ENCODE assay signal across 8 mouse cellular contexts in the genomic region with DNA sequence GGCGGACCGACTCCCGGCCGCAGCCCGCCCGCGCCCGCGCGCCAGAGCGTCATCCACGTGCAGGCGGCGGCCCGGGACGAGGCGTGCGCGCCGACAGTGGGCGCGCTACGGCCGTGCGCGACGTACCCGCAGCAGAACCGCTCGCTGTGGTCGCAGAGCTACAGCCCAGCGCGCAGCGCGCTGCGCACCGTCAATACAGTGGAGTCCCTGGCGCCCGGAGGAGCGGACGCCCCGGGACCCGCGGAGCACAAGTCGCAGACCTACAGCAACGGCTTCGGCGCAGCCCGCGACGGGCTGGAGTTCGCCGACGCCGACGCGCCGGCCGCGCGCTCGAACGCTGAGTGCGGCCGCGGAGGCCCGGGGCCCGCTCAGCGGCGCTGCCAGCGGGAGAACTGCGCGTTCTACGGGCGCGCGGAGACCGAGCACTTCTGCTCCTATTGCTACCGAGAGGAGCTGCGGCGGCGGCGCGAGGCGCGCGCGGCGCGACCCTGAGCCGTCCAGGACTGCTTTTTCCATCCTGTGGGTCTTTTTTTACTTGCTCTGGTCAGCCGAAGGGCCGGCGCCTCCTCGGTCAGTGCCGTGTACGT.
DNase-seq lines count a peak whose midpoint lies in the region; ATAC-seq and TF ChIP-seq lines count a peak whose summit lies in the region.

No protein-coding gene starts in this region.

- no peak for TF ChIP-seq CTCF in left cerebral cortex, adult 2 months (IDR thresholded peaks at IDR 0.05)

- H3K4me1 ChIP-seq in forebrain, embryonic 14.5 days (ENCODE audit: control insufficient read depth, insufficient read depth, low read length): peaks cover 12% of the 10 kb centered on the region
- 0 out of 2 replicates have a peak, but pooled peaks cover 2% of the 10 kb centered on the region for H3K4me1 ChIP-seq in limb, embryonic 14.5 days (ENCODE audit: control insufficient read depth, insufficient read depth, low read length)
- H3K4me1 ChIP-seq in stomach, embryonic 14.5 days (ENCODE audit: control insufficient read depth, insufficient read depth, low read length): peaks cover 10% of the 10 kb centered on the region

- no peaks in the 10 kb centered on the region for H3K9me3 ChIP-seq in forebrain, embryonic 14.5 days (replicated peaks; ENCODE audit: control insufficient read depth, low read length)
- H3K9me3 ChIP-seq in limb, embryonic 14.5 days (ENCODE audit: control insufficient read depth, low read length): no peaks in the 10 kb centered on the region
- H3K9me3 ChIP-seq in stomach, embryonic 14.5 days (ENCODE audit: control insufficient read depth, low read depth, low read length): no peaks in the 10 kb centered on the region

- ATAC-seq in forebrain, embryonic 14.5 days: peak; percentile 70
- peak; percentile 28; the same call in 1 of the 2 replicates for ATAC-seq in limb, embryonic 14.5 days (ENCODE audit: low FRiP score, low read depth)
- no peak for ATAC-seq in stomach, embryonic 14.5 days (ENCODE audit: insufficient number of reproducible peaks, insufficient read depth, low FRiP score, low read depth)

- WGBS in forebrain, embryonic 14.5 days: under 1% methylated on average over 82 of the region's 97 CpGs
- WGBS in limb, embryonic 14.5 days: under 1% methylated on average over 43 of the region's 97 CpGs
- under 1% methylated on average over 93 of the region's 97 CpGs for WGBS in stomach, embryonic 14.5 days

- intact Hi-C loops in left cerebral cortex, adult 2 months (cut with DNase I): no loop called here
- intact Hi-C loops in left cerebral cortex, postnatal 25 days (cut with DNase I): loop anchor here (10.0 kb wide), 2 partner anchors 306 to 986 kb away; no protein-coding TSS in a partner anchor

- no peak for TF ChIP-seq POLR2A in limb, embryonic 14.5 days (IDR thresholded peaks at IDR 0.05; ENCODE audit: borderline replicate concordance, extremely low read depth, insufficient read depth, insufficient read length)

- H3K27me3 ChIP-seq in forebrain, embryonic 14.5 days (replicated peaks; ENCODE audit: control insufficient read depth, insufficient read depth, low read length): peaks cover 71% of the 10 kb centered on the region
- peaks cover 80% of the 10 kb centered on the region for H3K27me3 ChIP-seq in limb, embryonic 14.5 days (ENCODE audit: control insufficient read depth, insufficient read depth, low read length)
- H3K27me3 ChIP-seq in stomach, embryonic 14.5 days (ENCODE audit: control insufficient read depth, insufficient read depth, low read length): peaks cover 62% of the 10 kb centered on the region

- no peak overlapping the region; the same call in 1 of the 2 replicates for H3K27ac ChIP-seq in left cerebral cortex, adult 2 months
- H3K27ac ChIP-seq in forebrain, embryonic 14.5 days (ENCODE audit: low read depth, low read length): peak overlapping the region; percentile 9; the same call in 1 of the 2 replicates
- no peak overlapping the region for H3K27ac ChIP-seq in limb, embryonic 14.5 days (replicated peaks; ENCODE audit: low read depth, low read length)
- no peak overlapping the region for H3K27ac ChIP-seq in stomach, embryonic 14.5 days (ENCODE audit: low read length)

- H3K36me3 ChIP-seq in forebrain, embryonic 14.5 days (ENCODE audit: control insufficient read depth, insufficient read depth, low read length): no peaks in the 10 kb centered on the region
- H3K36me3 ChIP-seq in limb, embryonic 14.5 days (ENCODE audit: control insufficient read depth, insufficient read depth, low read length): no peaks in the 10 kb centered on the region
- H3K36me3 ChIP-seq in stomach, embryonic 14.5 days (ENCODE audit: control insufficient read depth, insufficient read depth, low read length): no peaks in the 10 kb centered on the region

- H3K9ac ChIP-seq in forebrain, embryonic 14.5 days (ENCODE audit: low read length): peak overlapping the region; percentile 56
- H3K9ac ChIP-seq in limb, embryonic 14.5 days (ENCODE audit: low read depth, low read length, severe bottlenecking): peak overlapping the region; percentile 41
- H3K9ac ChIP-seq in stomach, embryonic 14.5 days (replicated peaks; ENCODE audit: low read depth, low read length): no peak overlapping the region

- peak; percentile 49 to 51 for DNase-seq in left cerebral cortex, adult 2 months (ENCODE audit: extremely low spot score in 1 of 2, low spot score in 2 of 2)
- no peak for DNase-seq in left cerebral cortex, postnatal 25 days (ENCODE audit: low spot score in 2 of 2)
- peak; percentile 16 for DNase-seq in embryo, embryonic 10 days (ENCODE audit: low spot score)
- DNase-seq in forebrain, embryonic 14.5 days (ENCODE audit: low spot score): peak; percentile 62
- no peak for DNase-seq in limb, embryonic 14.5 days (ENCODE audit: low spot score)
- no peak for DNase-seq in urinary bladder, postnatal 25 days (ENCODE audit: low spot score)
- no peak for DNase-seq in cerebellum, adult 8-10 months

- H3K4me3 ChIP-seq in left cerebral cortex, adult 2 months: peak overlapping the region; percentile 23
- peak overlapping the region; percentile 41 for H3K4me3 ChIP-seq in forebrain, embryonic 14.5 days (ENCODE audit: low read depth, low read length)
- peak overlapping the region; percentile 42 for H3K4me3 ChIP-seq in limb, embryonic 14.5 days (replicated peaks; ENCODE audit: low read length)
- H3K4me3 ChIP-seq in stomach, embryonic 14.5 days (ENCODE audit: low read depth, low read length): peak overlapping the region; percentile 38

- peak overlapping the region; percentile 70 for H3K4me2 ChIP-seq in forebrain, embryonic 14.5 days (ENCODE audit: low read length)
- H3K4me2 ChIP-seq in limb, embryonic 14.5 days (replicated peaks; ENCODE audit: low read depth, low read length, severe bottlenecking): peak overlapping the region; percentile 72
- peak overlapping the region; percentile 51 for H3K4me2 ChIP-seq in stomach, embryonic 14.5 days (replicated peaks; ENCODE audit: low read depth, low read length)

Comparison
In these comparisons a context has a peak if more than half of its experiments do, and no peak if none do; other contexts are left out.
1. DNase-seq: peak in left cerebral cortex, adult 2 months (2 of 2), embryo, embryonic 10 days (single experiment) and forebrain, embryonic 14.5 days (single experiment); none in left cerebral cortex, postnatal 25 days (0 of 2), limb, embryonic 14.5 days (single experiment), urinary bladder, postnatal 25 days (single experiment) and cerebellum, adult 8-10 months (single experiment).
2. Peak in every context shown above with its lines, with median percentiles within 50 percentile points of each other: H3K4me3 ChIP-seq and H3K4me2 ChIP-seq.